Mouse (Mus musculus) embryonic facial prominence, embryonic 13.5 days (tissue): ENCODE measurements around the gene Fndc3b. TPM values are rescaled to one million over a fixed set of nuclear protein-coding genes. Genes with fewer than 3 reads are reported as not detected.

Source experiments
- ATAC-seq: fragments of 200-750 bp; cut with Nextera tagmentation; 2 replicates; pipeline ENCODE4 v1.8.0; 2017; ENCODE audit warnings: low read depth; ENCODE audit not compliant: insufficient number of reproducible peaks, insufficient read depth, low FRiP score, low TSS enrichment
- H3K27ac ChIP-seq: fragments of 300-500 bp; sonication (generic); 2 replicates; pipeline ENCODE4 v1.5.1; 2015; ENCODE audit warnings: moderate library complexity, mild to moderate bottlenecking, inconsistent platforms
- H3K27me3 ChIP-seq: fragments of 300-500 bp; sonication (generic); 2 replicates; pipeline ENCODE4 v1.6.1; 2015; ENCODE audit warnings: mild to moderate bottlenecking, inconsistent platforms
- H3K36me3 ChIP-seq: fragments of 300-500 bp; sonication (generic); 2 replicates; pipeline ENCODE4 v1.6.1; 2015; ENCODE audit warnings: mild to moderate bottlenecking, inconsistent platforms
- H3K4me1 ChIP-seq: fragments of 300-500 bp; sonication (generic); 2 replicates; pipeline ENCODE4 v1.6.1; 2015; ENCODE audit warnings: inconsistent platforms
- H3K4me2 ChIP-seq: fragments of 300-500 bp; sonication (generic); 2 replicates; pipeline ENCODE4 v1.6.1; 2015; ENCODE audit warnings: moderate library complexity, mild to moderate bottlenecking, inconsistent platforms
- H3K4me3 ChIP-seq: fragments of 300-500 bp; sonication (generic); 2 replicates; pipeline ENCODE4 v1.5.1; 2015; ENCODE audit warnings: mild to moderate bottlenecking, inconsistent platforms
- H3K9ac ChIP-seq: fragments of 300-500 bp; sonication (generic); 2 replicates; pipeline ENCODE4 v1.6.1; 2015; ENCODE audit warnings: mild to moderate bottlenecking, inconsistent platforms
- H3K9me3 ChIP-seq: fragments of 300-500 bp; sonication (generic); 2 replicates; pipeline ENCODE4 v1.6.1; 2016; ENCODE audit warnings: inconsistent platforms
- WGBS: fragments of 180-500 bp; shearing (Covaris S2); methylation state at CpG from one replicate; pipeline ENCODE4 v1.1.7; 2015; ENCODE audit warnings: mixed read lengths; 5-methylcytosine and 5-hydroxymethylcytosine counted together
- polyA plus RNA-seq: library from polyadenylated mRNA; unstranded; fragments of >200 nt; fragmentation: Nextera tagmentation; extraction: Ambion mirVana; gene quantifications from 2 replicates; pipeline ENCODE4 v1.2.1, GENCODE M21; 2015

Gene Fndc3b
- polyA plus RNA-seq, 1 experiment from 2014 or later = 26.6 TPM

GRCm38 (mm10) chr3:27658198-27658763 is 52.8 kb downstream of the Fndc3b start:
- peaks cover 54% of the 10 kb centered on the region for H3K4me1 ChIP-seq
- no peak overlapping the region for H3K4me2 ChIP-seq
- ATAC-seq = no peak
- WGBS = 84% methylated on average over 4 of the region's 4 CpGs
- no peaks in the 10 kb centered on the region for H3K9me3 ChIP-seq
- H3K4me3 ChIP-seq = no peak overlapping the region
- H3K27ac ChIP-seq = no peak overlapping the region
- no peaks in the 10 kb centered on the region for H3K36me3 ChIP-seq
- no peak overlapping the region for H3K9ac ChIP-seq
- no peaks in the 10 kb centered on the region for H3K27me3 ChIP-seq

DNA sequence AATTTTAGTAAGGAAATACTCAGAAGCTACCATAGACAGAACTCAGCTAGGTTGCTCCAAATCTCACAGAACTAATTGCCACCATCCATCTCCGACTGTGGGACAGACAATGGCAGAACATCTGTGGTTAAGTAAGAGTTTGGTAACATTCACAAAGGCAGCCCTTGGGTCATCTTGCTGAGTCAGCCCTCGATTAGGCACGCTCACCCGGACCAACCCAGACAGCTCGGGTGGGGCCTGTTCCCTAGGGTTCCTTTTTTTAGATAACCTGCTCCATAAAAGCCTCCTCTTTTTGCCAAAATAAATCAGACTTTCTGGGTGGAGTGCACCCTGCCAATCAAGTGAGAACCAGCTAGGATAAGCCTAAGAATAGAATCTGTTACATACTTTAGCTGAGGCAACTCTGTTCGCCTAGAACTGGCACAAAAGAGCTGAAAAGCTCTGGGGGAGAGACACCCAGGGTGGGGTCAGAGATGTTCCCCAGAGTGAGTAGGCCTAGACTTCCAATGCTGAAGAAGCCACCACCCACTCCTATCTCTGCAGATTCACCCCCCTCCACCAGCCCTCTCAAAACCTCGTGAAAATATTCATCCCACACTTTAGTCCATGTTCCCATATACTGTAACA is 54.2 kb downstream of the Fndc3b start:
- Histone ChIP-seq H3K9me3 (no peaks in the 10 kb centered on the region), H3K27ac (peak overlapping the region; percentile 62; the same call in 1 of the 2 replicates), H3K4me2 (no peak overlapping the region), H3K9ac (no peak overlapping the region), H3K27me3 (no peaks in the 10 kb centered on the region), H3K36me3 (no peaks in the 10 kb centered on the region), H3K4me1 (peaks cover 63% of the 10 kb centered on the region), H3K4me3 (no peak overlapping the region)
- ATAC-seq = no peak
- 35% methylated on average over 7 of the region's 7 CpGs for WGBS

DNA sequence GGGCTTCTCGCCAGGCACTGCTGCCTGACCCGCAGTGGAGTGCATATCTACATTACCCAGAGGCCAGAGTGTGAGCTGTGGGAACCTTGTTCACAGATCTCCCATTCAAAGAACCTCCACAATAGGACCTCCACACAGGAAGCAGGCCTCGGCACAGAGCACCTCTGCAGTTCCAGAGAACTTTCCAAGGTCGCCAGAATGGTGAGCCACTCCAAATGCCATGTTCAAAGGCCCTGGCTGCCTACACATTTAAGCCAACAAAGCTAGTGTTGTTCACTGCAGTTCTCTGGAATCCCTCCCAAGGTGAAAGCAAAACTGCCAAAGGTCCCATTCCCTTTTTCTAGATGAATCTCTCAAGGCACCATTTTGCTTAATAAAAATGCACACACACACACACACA is 55.4 kb downstream of the Fndc3b start:
- WGBS = 62% methylated on average over 4 of the region's 4 CpGs
- Histone ChIP-seq H3K4me2 (no peak overlapping the region), H3K4me1 (peaks cover 73% of the 10 kb centered on the region), H3K9ac (no peak overlapping the region), H3K9me3 (no peaks in the 10 kb centered on the region), H3K36me3 (no peaks in the 10 kb centered on the region), H3K27ac (no peak overlapping the region), H3K27me3 (no peaks in the 10 kb centered on the region), H3K4me3 (no peak overlapping the region)
- ATAC-seq = no peak

GRCm38 (mm10) chr3:27655042-27655441 is 56.1 kb downstream of the Fndc3b start:
- Histone ChIP-seq H3K4me3 (no peak overlapping the region), H3K9ac (no peak overlapping the region), H3K4me2 (no peak overlapping the region), H3K9me3 (no peaks in the 10 kb centered on the region), H3K27ac (no peak overlapping the region), H3K4me1 (peaks cover 74% of the 10 kb centered on the region), H3K36me3 (no peaks in the 10 kb centered on the region), H3K27me3 (no peaks in the 10 kb centered on the region)
- ATAC-seq = no peak
- WGBS = 87% methylated on average over 11 of the region's 11 CpGs

DNA sequence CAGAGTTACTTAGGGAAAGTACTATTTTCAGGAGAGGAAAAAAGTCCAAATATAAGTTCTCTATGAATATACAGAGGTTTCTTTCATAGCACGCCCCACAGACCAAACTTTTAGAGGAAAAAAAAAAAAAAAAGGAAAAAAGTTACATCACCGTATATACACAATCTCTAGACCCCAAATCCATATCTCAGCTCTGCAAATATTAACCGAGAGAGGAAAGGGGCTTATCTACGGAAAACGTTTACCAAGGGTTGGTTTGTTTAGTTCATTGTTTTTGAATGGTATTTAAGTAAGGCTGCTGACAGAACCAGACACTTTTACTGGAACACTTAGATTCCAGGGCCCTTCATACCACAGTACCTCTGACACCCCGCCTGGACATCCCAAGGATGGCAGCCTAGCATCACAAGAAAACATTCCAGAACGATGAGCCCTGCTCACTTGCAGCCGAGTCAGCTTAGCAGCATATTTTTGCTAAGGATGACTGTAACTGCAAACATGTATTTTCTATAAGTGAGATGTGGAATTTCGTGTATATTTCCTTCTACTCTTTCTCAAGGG is 58.6 kb downstream of the Fndc3b start:
- peaks cover 84% of the 10 kb centered on the region for H3K4me1 ChIP-seq

GRCm38 (mm10) chr3:27651731-27652130 is 59.4 kb downstream of the Fndc3b start:
- Histone ChIP-seq H3K9me3 (no peaks in the 10 kb centered on the region), H3K36me3 (no peaks in the 10 kb centered on the region), H3K4me2 (no peak overlapping the region), H3K4me3 (no peak overlapping the region), H3K9ac (no peak overlapping the region), H3K4me1 (peaks cover 83% of the 10 kb centered on the region), H3K27ac (peak overlapping the region; percentile 62; the same call in 1 of the 2 replicates), H3K27me3 (no peaks in the 10 kb centered on the region)
- ATAC-seq = no peak
- 38% methylated on average over 6 of the region's 6 CpGs for WGBS

More for the DNA sequence above, 58.6 kb downstream of the Fndc3b start:
- Histone ChIP-seq H3K27ac (peak overlapping the region; percentile 62), H3K9ac (no peak overlapping the region), H3K4me2 (no peak overlapping the region), H3K36me3 (no peaks in the 10 kb centered on the region), H3K9me3 (no peaks in the 10 kb centered on the region), H3K27me3 (no peaks in the 10 kb centered on the region), H3K4me3 (no peak overlapping the region)
- WGBS = 68% methylated on average over 9 of the region's 9 CpGs
- no peak for ATAC-seq

DNA sequence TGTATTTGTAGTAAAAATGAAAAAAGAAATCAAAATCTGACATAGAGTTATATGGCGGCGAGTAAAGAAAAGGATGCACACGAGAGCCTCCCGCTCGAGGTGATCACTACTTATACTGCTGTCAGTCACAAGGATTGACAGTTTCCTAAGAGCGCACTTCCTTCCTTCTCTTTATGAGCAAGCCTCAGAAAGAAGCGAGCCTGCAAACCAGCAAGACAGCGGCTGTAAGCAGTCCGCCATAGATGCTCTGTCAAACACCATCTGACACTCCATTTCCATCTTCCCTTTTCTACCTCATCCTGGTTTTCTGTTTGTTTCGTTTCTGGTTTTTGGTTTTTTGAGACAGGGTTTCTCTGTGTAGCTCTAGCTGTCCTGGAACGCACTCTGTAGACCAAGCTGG is 61.0 kb downstream of the Fndc3b start:
- ATAC-seq = no peak
- H3K9me3 ChIP-seq = no peaks in the 10 kb centered on the region
- no peak overlapping the region for H3K9ac ChIP-seq
- H3K36me3 ChIP-seq = no peaks in the 10 kb centered on the region
- H3K4me1 ChIP-seq = peaks cover 71% of the 10 kb centered on the region
- H3K4me2 ChIP-seq = no peak overlapping the region
- WGBS = 88% methylated on average over 11 of the region's 11 CpGs
- no peak overlapping the region for H3K27ac ChIP-seq
- no peaks in the 10 kb centered on the region for H3K27me3 ChIP-seq
- H3K4me3 ChIP-seq = no peak overlapping the region

GRCm38 (mm10) chr3:27649316-27649715 is 61.8 kb downstream of the Fndc3b start:
- Histone ChIP-seq H3K27me3 (no peaks in the 10 kb centered on the region), H3K27ac (no peak overlapping the region), H3K4me3 (no peak overlapping the region), H3K4me1 (peaks cover 64% of the 10 kb centered on the region), H3K9me3 (no peaks in the 10 kb centered on the region), H3K36me3 (no peaks in the 10 kb centered on the region), H3K4me2 (no peak overlapping the region), H3K9ac (no peak overlapping the region)
- ATAC-seq = no peak
- 46% methylated on average over 1 of the region's 1 CpGs for WGBS

DNA sequence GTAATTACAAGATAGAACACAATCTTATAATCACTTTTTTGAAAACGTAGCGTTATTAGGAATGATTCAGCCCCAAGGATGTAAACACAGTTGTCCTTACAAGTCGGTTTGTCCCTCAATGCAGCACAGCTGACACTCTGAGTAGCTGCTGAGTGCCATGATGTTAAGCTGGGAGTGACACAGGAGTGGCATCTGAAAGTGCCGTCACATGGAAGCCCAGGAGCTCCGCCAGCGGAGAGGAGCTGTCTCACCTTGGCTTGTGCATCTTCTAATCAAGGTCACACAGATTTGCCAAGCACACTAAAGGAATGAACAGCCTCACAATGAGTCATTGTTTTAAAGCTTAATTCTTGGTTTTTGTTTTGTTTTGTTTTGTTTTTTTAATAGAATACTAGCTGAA is 68.7 kb downstream of the Fndc3b start:
- no peaks in the 10 kb centered on the region for H3K27me3 ChIP-seq
- H3K4me3 ChIP-seq = no peak overlapping the region
- no peak overlapping the region for H3K9ac ChIP-seq
- peaks cover 15% of the 10 kb centered on the region for H3K36me3 ChIP-seq
- H3K9me3 ChIP-seq = no peaks in the 10 kb centered on the region
- WGBS = 88% methylated on average over 6 of the region's 6 CpGs
- no peak for ATAC-seq
- peaks cover 8% of the 10 kb centered on the region; the same call in 1 of the 2 replicates for H3K4me1 ChIP-seq
- no peak overlapping the region for H3K27ac ChIP-seq
- H3K4me2 ChIP-seq = no peak overlapping the region

DNA sequence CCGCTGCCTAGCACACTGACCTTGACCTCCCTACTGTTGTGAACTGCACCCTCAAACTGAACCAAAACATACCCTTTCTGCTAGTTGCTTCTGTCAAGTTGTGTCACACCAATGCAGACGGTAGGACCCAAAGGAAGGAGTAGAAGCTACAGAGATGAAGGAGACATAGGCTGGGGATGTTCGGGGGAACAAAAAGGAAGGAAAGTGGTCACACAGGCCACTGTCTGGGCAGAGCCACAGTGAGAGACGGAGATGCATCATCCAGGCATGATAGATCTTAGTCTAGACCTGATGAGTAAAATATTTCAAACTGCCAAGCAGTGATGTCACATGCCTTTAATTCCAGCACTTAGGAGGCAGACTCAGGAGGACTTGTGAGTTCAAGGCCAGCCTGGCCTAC is 71.4 kb downstream of the Fndc3b start:
- WGBS = 85% methylated on average over 4 of the region's 4 CpGs
- no peaks in the 10 kb centered on the region for H3K27me3 ChIP-seq
- peaks cover 15% of the 10 kb centered on the region for H3K4me1 ChIP-seq
- H3K4me2 ChIP-seq = no peak overlapping the region
- peaks cover 15% of the 10 kb centered on the region for H3K36me3 ChIP-seq
- no peak for ATAC-seq
- H3K9ac ChIP-seq = no peak overlapping the region
- no peak overlapping the region for H3K4me3 ChIP-seq
- no peak overlapping the region for H3K27ac ChIP-seq
- H3K9me3 ChIP-seq = no peaks in the 10 kb centered on the region

GRCm38 (mm10) chr3:27637046-27637661 is 74.0 kb downstream of the Fndc3b start:
- no peak overlapping the region for H3K4me3 ChIP-seq
- H3K27ac ChIP-seq = no peak overlapping the region
- WGBS = 65% methylated on average over 6 of the region's 6 CpGs
- no peak overlapping the region for H3K9ac ChIP-seq
- H3K27me3 ChIP-seq = no peaks in the 10 kb centered on the region
- ATAC-seq = no peak
- H3K4me1 ChIP-seq = peaks cover 15% of the 10 kb centered on the region
- peaks cover 12% of the 10 kb centered on the region for H3K36me3 ChIP-seq
- no peak overlapping the region for H3K4me2 ChIP-seq
- H3K9me3 ChIP-seq = no peaks in the 10 kb centered on the region

DNA sequence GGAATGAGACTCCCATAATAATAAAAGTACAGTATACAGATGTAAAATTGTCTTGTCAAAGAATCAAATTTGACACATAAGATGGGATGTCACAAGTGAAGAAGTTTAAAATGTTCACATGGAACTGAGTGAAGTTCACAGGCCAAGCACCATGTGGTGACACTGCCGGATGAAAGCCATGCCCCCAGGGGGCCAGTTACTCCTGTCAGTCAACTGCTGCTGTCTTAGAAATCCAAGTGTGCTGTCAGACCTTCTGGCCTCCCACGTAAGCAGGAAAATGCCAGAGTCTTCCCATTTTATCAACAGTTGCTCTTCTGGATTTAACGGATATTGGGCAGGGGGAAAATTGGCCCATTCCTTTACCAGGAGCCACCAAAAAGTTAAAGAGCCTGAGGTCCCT is 75.3 kb downstream of the Fndc3b start:
- Histone ChIP-seq H3K4me2 (no peak overlapping the region), H3K4me1 (peaks cover 24% of the 10 kb centered on the region), H3K4me3 (no peak overlapping the region), H3K9me3 (no peaks in the 10 kb centered on the region), H3K36me3 (peaks cover 7% of the 10 kb centered on the region; the same call in 1 of the 2 replicates), H3K9ac (no peak overlapping the region), H3K27ac (no peak overlapping the region), H3K27me3 (no peaks in the 10 kb centered on the region)
- no peak for ATAC-seq
- 21% methylated on average over 3 of the region's 3 CpGs for WGBS
